Mouse (Mus musculus): ENCODE results near the gene Vsig10l.

The Vsig10l gene

GRCm38 (mm10) chr7:43462851-43463250, at the start of gene Vsig10l:
Gene Vsig10l (plus strand): TSS chr7:43463151.
- no peak for DNase-seq

- DNase-seq = no peak
Measured at GRCm38 (mm10) chr7:43417298-43417697, 45.7 kb upstream of the Vsig10l start.

GRCm38 (mm10) chr7:43422995-43423617, 39.8 kb upstream of the Vsig10l start:
- peak; percentile 70 to 78 for DNase-seq

GRCm38 (mm10) chr7:43423991-43424625, 38.8 kb upstream of the Vsig10l start:
- DNase-seq = no peak

GRCm38 (mm10) chr7:43427406-43427805, 35.5 kb upstream of the Vsig10l start, which contains the start of gene Lim2:
Gene Lim2 (plus strand): TSS chr7:43427670.
- DNase-seq = no peak

- DNase-seq = no peak
Measured at GRCm38 (mm10) chr7:43429500-43429899, 33.5 kb upstream of the Vsig10l start.

- no peak for DNase-seq
Measured at GRCm38 (mm10) chr7:43432891-43433290, 30.1 kb upstream of the Vsig10l start.

- no peak for DNase-seq
Measured at GRCm38 (mm10) chr7:43434676-43435075, 28.3 kb upstream of the Vsig10l start.

- DNase-seq = no peak
Measured at GRCm38 (mm10) chr7:43436341-43437255, 26.4 kb upstream of the Vsig10l start, which contains the start of gene Nkg7. Gene Nkg7 (plus strand): TSS chr7:43437073.

- no peak for DNase-seq
Measured at GRCm38 (mm10) chr7:43438611-43439010, 24.3 kb upstream of the Vsig10l start.

GRCm38 (mm10) chr7:43440482-43440881, 22.5 kb upstream of the Vsig10l start, which contains the start of gene Cldnd2:
Gene Cldnd2 (plus strand): TSS chr7:43440782.
- no peak for DNase-seq

- no peak for DNase-seq
Measured at GRCm38 (mm10) chr7:43441071-43441470, 21.9 kb upstream of the Vsig10l start.

GRCm38 (mm10) chr7:43442684-43443083, 20.3 kb upstream of the Vsig10l start:
- DNase-seq = no peak

- peak; percentile 79 to 83 for DNase-seq
Measured at GRCm38 (mm10) chr7:43443126-43443916, 19.6 kb upstream of the Vsig10l start.

GRCm38 (mm10) chr7:43443917-43444293, 19.0 kb upstream of the Vsig10l start, which contains the start of the genes Etfb and Gm45233:
Gene Etfb (plus strand): TSS chr7:43444083.
Gene Gm45233 (plus strand): TSS chr7:43444128.
- DNase-seq = peak; percentile 87 to 91

GRCm38 (mm10) chr7:43447801-43448200, 15.2 kb upstream of the Vsig10l start:
- no peak for DNase-seq

- DNase-seq = no peak
Measured at GRCm38 (mm10) chr7:43448246-43448645, 14.7 kb upstream of the Vsig10l start.

GRCm38 (mm10) chr7:43449811-43450210, 13.1 kb upstream of the Vsig10l start:
- no peak for DNase-seq

GRCm38 (mm10) chr7:43451726-43452125, 11.2 kb upstream of the Vsig10l start:
- DNase-seq = no peak

- DNase-seq = peak; percentile 33 to 42
Measured at GRCm38 (mm10) chr7:43452609-43453008, 10.3 kb upstream of the Vsig10l start.

- no peak for DNase-seq
Measured at GRCm38 (mm10) chr7:43453599-43454355, 9.2 kb upstream of the Vsig10l start.

- no peak for DNase-seq
Measured at GRCm38 (mm10) chr7:43454371-43454770, 8.6 kb upstream of the Vsig10l start.

All from thymus, postnatal 36 days (tissue).